Mouse (Mus musculus): ENCODE data around the gene Pla2g2d.

Pla2g2d gene

DNA sequence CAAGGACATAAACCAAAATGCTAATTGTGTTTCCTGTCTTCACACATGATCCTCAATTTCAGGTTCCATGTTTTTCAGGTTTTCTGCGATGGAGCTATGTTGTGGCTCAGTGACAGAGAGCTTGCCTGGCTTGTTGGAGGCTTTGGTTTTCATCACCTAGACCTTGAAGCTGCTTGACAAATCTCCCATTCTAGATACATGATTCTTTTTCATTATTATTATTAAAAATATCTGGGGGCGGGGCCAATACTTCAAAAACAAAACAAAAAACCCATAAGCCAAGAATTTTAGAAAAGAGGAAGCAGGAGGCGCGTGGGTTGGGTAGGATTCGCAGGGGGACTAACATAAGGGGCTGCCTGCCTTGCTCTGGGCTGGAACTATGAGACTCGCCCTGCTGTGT, at the start of gene Pla2g2d:
Pla2g2d (plus strand) TSS at position 301 of the 400 bp plus-strand sequence.
- DNase-seq (ENCODE audit: low spot score in 2 of 2), result no peak

GRCm38 (mm10) chr4:138725751-138726150, 49.8 kb upstream of the Pla2g2d start:
- no peak for DNase-seq (ENCODE audit: low spot score in 2 of 2)

DNA sequence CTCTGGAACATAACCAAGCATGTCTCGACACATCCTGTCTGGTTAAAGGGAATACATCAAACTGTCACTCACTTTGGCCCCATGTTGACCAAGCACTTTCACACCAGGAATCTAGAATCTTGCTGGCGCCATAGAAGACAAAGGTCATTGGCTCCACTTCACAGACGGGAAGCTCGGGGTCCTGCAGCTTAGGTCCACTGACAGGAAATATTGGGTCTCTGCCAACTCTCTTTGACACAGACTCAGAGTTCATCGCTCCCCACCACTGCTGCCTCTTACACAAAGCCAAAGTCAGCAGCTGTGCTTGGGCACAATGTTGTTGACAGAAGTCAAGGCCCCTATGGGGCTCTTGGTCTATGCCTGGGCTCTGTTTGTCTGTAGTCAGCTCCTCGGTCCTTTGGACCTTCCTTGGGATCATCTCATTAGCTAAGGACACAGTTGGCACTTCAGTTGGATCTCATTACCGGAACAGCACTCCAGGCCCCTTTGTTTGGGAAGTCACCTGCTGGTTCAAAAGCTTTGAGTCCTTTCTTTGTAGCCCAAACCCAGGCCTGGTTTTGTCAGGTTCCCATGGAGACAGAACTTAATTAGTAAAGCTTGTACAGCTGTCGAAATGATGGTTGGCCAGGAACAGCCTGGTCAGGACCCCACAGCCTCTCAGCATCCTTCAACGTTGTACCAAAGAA, 46.4 kb upstream of the Pla2g2d start:
- peak in 1 of 2 experiments; percentile 20 for DNase-seq (ENCODE audit: low spot score in 2 of 2)

DNA sequence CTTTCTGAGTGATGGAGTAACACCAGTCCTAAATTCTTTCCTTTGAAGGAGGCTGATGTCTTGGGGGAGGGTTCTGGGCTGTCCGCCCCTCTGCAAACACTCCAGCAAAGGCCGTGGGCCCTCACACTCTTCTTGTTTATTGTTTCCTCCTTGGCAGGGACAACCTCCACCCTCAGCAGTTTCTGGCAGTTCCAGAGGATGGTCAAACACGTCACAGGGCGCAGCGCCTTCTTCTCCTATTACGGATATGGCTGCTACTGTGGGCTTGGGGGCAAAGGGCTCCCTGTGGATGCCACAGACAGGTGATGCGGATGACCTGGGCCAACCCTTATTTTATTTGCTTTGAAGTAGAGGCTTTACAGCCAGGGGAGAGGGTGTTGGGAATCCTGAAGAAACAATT, 41.4 kb upstream of the Pla2g2d start:
- no peak for DNase-seq (ENCODE audit: low spot score in 2 of 2)

DNA sequence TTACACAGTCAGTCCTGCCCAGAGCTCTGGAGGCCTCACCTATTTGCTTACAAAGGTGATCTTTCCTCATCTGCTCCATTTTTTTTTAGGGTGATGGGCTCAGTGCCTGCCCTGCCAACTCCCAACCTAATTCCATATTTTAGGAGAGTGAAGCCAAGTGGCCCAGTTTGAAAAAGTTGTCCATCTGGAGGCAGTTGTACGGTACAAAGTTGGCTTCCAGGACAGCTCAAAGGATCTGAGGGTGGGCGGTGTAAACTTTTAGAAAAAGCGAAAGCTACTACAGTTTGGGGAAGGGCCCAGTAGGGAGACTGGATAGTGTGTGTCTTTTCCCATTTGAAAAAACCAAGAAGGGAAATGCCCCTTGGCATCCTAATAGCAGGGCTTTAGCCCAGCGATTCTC, 40.7 kb upstream of the Pla2g2d start:
- no peak for DNase-seq (ENCODE audit: low spot score in 2 of 2)

DNA sequence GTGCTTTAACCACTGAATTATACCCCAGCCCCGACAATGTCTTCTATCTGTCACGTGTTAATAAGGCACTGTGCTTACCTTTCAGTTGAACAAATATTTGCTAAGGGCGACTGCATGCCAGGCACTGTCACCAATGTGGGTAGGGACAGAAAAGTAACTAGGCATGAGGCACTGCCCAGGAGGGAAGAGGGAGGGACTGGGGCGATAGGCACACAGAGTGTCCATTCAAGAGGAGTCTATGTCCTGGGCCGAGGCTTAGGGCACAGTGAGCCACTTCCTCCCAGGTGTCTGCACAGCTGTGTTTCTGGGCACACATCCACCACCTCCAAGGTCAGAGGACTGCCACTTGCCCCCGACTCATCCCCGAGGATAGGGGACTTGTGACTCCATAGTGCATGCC, 38.5 kb upstream of the Pla2g2d start, which contains the start of gene Ubxn10:
Ubxn10 (minus strand) TSS at position 137 of the 400 bp plus-strand sequence.
- no peak for DNase-seq (ENCODE audit: low spot score in 2 of 2)

DNA sequence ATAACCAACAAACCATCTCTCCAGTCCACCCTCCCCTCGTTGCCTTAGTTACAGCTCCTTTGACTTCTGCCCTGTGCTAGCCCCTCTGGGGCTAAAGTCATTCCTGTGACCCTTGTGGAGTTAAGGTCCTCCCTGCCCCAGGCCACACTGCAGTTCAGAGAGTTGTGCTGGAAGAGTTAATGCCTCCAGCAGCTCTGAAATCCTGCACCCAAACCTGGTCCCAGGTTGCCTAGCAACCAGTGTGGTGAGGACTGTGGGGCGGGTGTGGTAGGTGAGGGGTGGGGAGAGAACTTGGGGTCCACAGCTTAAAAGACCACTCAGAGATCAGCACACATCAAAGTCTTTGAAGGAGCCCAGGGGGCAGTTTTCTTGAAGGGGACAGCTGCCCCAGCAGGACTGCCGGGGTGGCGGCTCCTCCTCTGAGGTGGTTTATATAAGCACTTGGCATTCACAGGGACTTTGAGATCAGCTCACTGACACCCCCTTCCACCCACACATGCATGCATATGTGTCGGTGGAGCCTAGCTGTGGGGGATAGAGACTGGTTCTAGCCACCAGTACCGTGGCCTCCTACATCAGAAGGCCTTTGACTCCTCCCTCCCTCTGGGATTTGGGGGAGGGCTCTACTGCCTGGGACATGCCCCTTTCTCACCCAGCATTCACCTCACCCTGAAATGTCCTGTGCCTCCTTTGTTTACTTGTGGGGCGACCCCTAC, 36.2 kb upstream of the Pla2g2d start:
- DNase-seq (ENCODE audit: low spot score in 2 of 2), result no peak

DNA sequence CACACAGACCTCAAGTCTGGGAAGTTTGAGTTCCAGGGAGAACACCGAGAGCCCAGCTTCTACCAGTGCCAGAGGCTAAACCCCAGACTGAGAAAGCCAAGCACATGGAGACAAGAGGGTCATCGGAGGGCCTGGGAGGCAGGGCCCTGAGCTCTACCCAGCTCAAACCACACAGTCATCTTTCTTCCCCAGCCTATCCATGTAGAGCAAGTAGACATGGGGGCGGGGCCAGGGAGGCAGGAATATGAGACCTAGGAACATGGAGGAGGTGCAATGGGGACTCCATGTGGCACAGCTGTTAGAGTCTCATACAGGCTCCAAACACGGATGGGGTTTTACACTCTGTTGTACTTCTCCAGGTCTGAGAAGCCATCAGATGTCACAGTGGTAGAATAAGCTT, 29.7 kb upstream of the Pla2g2d start:
- no peak for DNase-seq (ENCODE audit: low spot score in 2 of 2)

GRCm38 (mm10) chr4:138746866-138747265, 28.7 kb upstream of the Pla2g2d start:
- no peak for DNase-seq (ENCODE audit: low spot score in 2 of 2)

DNA sequence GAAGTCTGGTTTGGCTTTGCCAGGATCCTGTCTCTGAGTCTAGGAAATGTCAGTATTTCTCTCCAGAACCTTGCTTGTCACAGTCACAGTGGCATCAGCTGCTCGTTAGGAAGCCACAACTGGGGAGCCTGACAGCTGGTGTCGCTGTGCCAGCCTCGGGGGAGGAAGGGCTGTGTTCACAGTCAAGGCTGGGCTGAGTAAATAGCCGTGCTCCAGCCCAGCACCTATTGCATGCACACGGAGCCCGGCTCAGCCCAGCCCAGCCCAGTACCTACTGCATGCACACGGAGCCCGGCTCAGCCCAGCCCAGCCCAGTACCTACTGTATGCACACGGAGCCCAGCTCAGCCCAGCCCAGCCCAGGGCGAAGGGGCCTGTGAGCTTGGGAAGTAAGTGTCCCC, 27.7 kb upstream of the Pla2g2d start:
- no peak for DNase-seq (ENCODE audit: low spot score in 2 of 2)

GRCm38 (mm10) chr4:138748369-138749072, 27.0 kb upstream of the Pla2g2d start:
- peak in 1 of 2 experiments; percentile 47 for DNase-seq (ENCODE audit: low spot score in 2 of 2)

GRCm38 (mm10) chr4:138752603-138753002, 22.9 kb upstream of the Pla2g2d start:
- DNase-seq (ENCODE audit: low spot score in 2 of 2), result no peak

GRCm38 (mm10) chr4:138753608-138754007, 21.9 kb upstream of the Pla2g2d start:
- no peak for DNase-seq (ENCODE audit: low spot score in 2 of 2)

GRCm38 (mm10) chr4:138754432-138754831, 21.1 kb upstream of the Pla2g2d start:
- no peak for DNase-seq (ENCODE audit: low spot score in 2 of 2)

DNA sequence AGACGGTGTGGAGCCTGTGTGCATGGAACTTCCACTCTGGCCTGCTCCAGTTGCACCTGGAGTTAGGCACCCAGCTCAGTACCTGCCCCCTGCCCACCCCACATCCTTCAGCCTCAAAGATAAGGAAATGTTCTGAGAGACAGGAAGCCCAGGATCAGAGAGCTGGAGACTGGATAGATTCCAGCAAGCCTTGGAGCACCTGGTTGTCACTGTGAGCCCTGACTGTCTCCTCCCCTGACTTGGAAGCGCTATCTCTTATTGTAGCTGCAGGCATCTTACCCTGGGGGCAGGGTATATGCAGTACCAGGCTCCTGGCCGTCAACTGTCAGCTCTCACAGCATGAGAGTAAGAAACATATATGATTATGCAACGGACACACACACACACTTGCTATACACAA, 20.1 kb upstream of the Pla2g2d start:
- DNase-seq (ENCODE audit: low spot score in 2 of 2), result no peak

- DNase-seq (ENCODE audit: low spot score in 2 of 2), result no peak
Observed at GRCm38 (mm10) chr4:138755983-138756382, 19.6 kb upstream of the Pla2g2d start.

DNA sequence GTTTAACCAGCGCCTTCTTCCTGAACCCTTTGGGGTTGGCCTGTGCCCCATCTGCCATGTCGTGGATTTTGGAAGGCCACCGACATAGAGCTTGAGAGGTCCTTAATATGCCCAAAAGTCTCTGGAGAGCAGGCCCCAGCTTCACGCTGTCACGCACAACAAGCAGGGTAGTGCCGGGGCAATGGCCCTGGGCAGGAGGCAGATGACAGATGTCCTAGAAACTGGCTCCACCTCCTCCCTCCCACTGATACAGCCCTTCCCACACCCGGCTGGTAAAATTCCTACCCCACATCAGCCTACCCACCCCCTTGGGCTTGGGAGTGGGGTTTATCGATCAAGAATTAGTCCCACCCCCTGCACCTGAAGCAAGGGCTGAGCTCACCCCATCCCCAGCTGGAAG, 18.1 kb upstream of the Pla2g2d start, which contains the start of gene Pla2g2f:
Pla2g2f (minus strand) TSS at position 211 of the 400 bp plus-strand sequence.
- DNase-seq (ENCODE audit: low spot score in 2 of 2), result no peak

GRCm38 (mm10) chr4:138762266-138762665, 13.3 kb upstream of the Pla2g2d start:
- DNase-seq (ENCODE audit: low spot score in 2 of 2), result no peak

- no peak for DNase-seq (ENCODE audit: low spot score in 2 of 2)
Observed at GRCm38 (mm10) chr4:138771970-138772369, 3.6 kb upstream of the Pla2g2d start.

DNA sequence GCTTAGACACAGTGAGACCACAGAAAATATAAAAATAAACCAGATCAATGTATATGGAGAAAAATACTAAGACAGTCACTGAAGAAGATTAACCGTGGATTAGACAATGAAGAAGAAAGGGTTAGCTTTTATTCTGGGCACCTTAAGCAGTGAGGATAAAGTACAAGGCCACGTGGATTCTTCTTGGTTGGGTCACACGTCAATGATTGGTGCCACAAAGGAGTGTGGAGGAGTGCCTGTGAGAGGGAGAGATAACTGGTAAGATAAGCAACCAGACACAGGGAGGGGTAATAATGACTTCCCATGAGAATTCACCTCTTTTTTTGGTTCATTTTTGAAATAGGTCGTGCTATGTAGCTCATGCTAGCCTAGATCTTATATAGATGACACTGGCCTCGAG, 3.1 kb upstream of the Pla2g2d start:
- no peak for DNase-seq (ENCODE audit: low spot score in 2 of 2)

DNA sequence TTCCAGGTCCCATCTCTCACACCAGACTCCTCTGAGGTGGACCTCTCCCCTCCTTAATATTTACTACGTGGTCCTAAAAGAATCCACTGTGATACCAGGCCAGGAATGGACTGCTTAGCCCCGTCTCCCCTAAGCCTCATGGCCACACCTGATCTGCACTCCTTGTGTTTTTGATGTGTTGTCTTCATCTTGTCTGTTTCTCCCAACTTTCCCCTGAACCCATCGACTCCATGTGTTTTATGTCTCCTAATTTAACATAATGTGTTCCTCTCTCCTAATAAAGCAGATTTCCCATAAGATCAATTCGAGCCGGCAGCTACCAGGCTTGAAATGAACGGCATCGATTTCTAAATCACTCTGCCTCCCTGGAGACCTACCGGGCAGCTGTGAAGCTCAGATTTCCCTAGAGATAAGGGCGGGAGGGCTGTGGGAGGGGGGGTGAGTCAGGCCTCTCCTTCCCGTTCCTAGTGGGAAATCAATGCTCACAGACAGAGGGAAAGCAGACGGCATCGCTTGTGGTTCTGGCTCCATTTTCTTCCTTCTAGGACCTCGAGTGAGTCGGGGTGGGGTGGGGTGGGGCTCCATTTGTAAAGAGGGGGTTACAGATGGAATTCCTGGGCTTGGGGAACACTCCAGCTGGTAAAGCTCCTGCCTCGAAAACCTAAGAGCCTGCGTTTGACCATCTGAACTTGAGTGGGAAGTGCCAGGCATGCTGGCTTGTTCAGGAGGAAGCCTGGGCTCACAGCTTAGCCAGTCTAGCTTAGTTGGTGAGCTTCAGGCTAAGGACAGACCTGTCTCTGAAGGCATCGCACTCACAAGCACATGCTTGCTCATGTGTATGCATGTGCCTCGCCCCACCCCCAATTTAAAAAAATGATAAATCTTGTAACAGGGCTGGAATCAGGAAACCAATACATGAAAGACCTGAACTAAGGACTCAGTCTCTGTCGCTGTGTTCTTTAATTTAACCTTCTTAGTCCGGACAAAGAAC, 2.2 kb downstream of the Pla2g2d start:
- DNase-seq (ENCODE audit: low spot score in 2 of 2), result no peak

Data from heart, adult 9 months (tissue).